Comparison of ENCODE assay signal across 8 mouse cellular contexts in genomic region chr3:60499157-60499578, GRCm38 (mm10). TPM values are rescaled to one million over a fixed set of nuclear protein-coding genes. Genes with fewer than 3 reads are reported as not detected.
DNase-seq lines count a peak whose midpoint lies in the region; ATAC-seq and TF ChIP-seq lines count a peak whose summit lies in the region.

No protein-coding gene starts in this region.

- H3K9me3 ChIP-seq in midbrain, embryonic 10.5 days (replicated peaks) = no peaks in the 10 kb centered on the region
- H3K9me3 ChIP-seq in midbrain, embryonic 13.5 days = no peaks in the 10 kb centered on the region
- H3K9me3 ChIP-seq in stomach, embryonic 14.5 days (ENCODE audit: control insufficient read depth, low read depth, low read length) = no peaks in the 10 kb centered on the region

- H3K9ac ChIP-seq in midbrain, embryonic 13.5 days (replicated peaks) = no peak overlapping the region
- no peak overlapping the region for H3K9ac ChIP-seq in stomach, embryonic 14.5 days (replicated peaks; ENCODE audit: low read depth, low read length)

- H3K4me1 ChIP-seq in midbrain, embryonic 10.5 days = peaks cover 47% of the 10 kb centered on the region
- H3K4me1 ChIP-seq in midbrain, embryonic 13.5 days (replicated peaks) = peaks cover 29% of the 10 kb centered on the region
- H3K4me1 ChIP-seq in cortical plate, adult 2 months (ENCODE audit: control insufficient read depth, insufficient read depth, low read length) = no peaks in the 10 kb centered on the region
- peaks cover 26% of the 10 kb centered on the region for H3K4me1 ChIP-seq in stomach, embryonic 14.5 days (ENCODE audit: control insufficient read depth, insufficient read depth, low read length)

- DNase-seq in midbrain, embryonic 10.5 days (ENCODE audit: low spot score) = no peak
- no peak for DNase-seq in frontal cortex, postnatal 14 days (ENCODE audit: low spot score in 2 of 2)
- DNase-seq in right cerebral cortex, adult 2 months (ENCODE audit: low spot score in 2 of 2) = no peak
- no peak for DNase-seq in spleen, postnatal 36 days (ENCODE audit: low spot score in 2 of 2)

- 0 out of 2 replicates have a peak overlapping the region, but pooled peaks have one; percentile 23 for H3K27ac ChIP-seq in midbrain, embryonic 10.5 days (replicated peaks)
- H3K27ac ChIP-seq in midbrain, embryonic 13.5 days = no peak overlapping the region
- 0 out of 2 replicates have a peak overlapping the region, but pooled peaks have one; percentile 25 for H3K27ac ChIP-seq in cortical plate, adult 2 months (ENCODE audit: insufficient read depth, low read length)
- H3K27ac ChIP-seq in stomach, embryonic 14.5 days (ENCODE audit: low read length) = peak overlapping the region; percentile 48; the same call in 1 of the 2 replicates

- no peaks in the 10 kb centered on the region for H3K36me3 ChIP-seq in midbrain, embryonic 10.5 days
- no peaks in the 10 kb centered on the region for H3K36me3 ChIP-seq in midbrain, embryonic 13.5 days
- H3K36me3 ChIP-seq in stomach, embryonic 14.5 days (ENCODE audit: control insufficient read depth, insufficient read depth, low read length) = no peaks in the 10 kb centered on the region

- 66% methylated on average over 6 of the region's 6 CpGs for WGBS in midbrain, embryonic 10.5 days
- 55% methylated on average over 6 of the region's 6 CpGs for WGBS in midbrain, embryonic 13.5 days
- 25% methylated on average over 6 of the region's 6 CpGs for WGBS in stomach, embryonic 14.5 days

- H3K4me3 ChIP-seq in midbrain, embryonic 10.5 days = peak overlapping the region; percentile 86; the same call in 1 of the 2 replicates
- no peak overlapping the region for H3K4me3 ChIP-seq in midbrain, embryonic 13.5 days (replicated peaks)
- H3K4me3 ChIP-seq in cortical plate, adult 2 months (ENCODE audit: insufficient read depth, low read length) = no peak overlapping the region
- H3K4me3 ChIP-seq in stomach, embryonic 14.5 days (ENCODE audit: low read depth, low read length) = no peak overlapping the region

- no peak for ATAC-seq in midbrain, embryonic 13.5 days
- peak; percentile 6; a peak in 1 of 4 replicates for ATAC-seq in hematopoietic stem cell, adult 5-6 weeks (replicated peaks in 1 of 2; ENCODE audit: insufficient read depth in 1 of 2, low FRiP score in 2 of 2, low TSS enrichment in 1 of 2, low read depth in 1 of 2, poor library complexity in 2 of 2, severe bottlenecking in 2 of 2)
- ATAC-seq in stomach, embryonic 14.5 days (ENCODE audit: insufficient number of reproducible peaks, insufficient read depth, low FRiP score, low read depth) = 0 out of 2 replicates have a peak, but pooled peaks have one; percentile 1

- H3K27me3 ChIP-seq in midbrain, embryonic 10.5 days (ENCODE audit: low read depth, poor library complexity, severe bottlenecking) = no peaks in the 10 kb centered on the region
- no peaks in the 10 kb centered on the region for H3K27me3 ChIP-seq in midbrain, embryonic 13.5 days
- H3K27me3 ChIP-seq in stomach, embryonic 14.5 days (ENCODE audit: control insufficient read depth, insufficient read depth, low read length) = no peaks in the 10 kb centered on the region

- no peak for TF ChIP-seq CTCF in cortical plate, adult 2 months (IDR thresholded peaks at IDR 0.05; ENCODE audit: extremely low read depth, insufficient read depth, low read length)

- no peak overlapping the region for H3K4me2 ChIP-seq in midbrain, embryonic 13.5 days (replicated peaks)
- H3K4me2 ChIP-seq in stomach, embryonic 14.5 days (replicated peaks; ENCODE audit: low read depth, low read length) = peak overlapping the region; percentile 61

- TF ChIP-seq POLR2A in cortical plate, adult 2 months (IDR thresholded peaks at IDR 0.05; ENCODE audit: extremely low read depth, insufficient read depth, low read length) = no peak

RNA-seq across cellular contexts. Expression of gene Mbnl1, which starts 26.5 kb away (rescaled TPM):
- 34.5 and 36.0 TPM in 2 replicates for polyA plus RNA-seq in midbrain, embryonic 10.5 days (2016; fragmentation: Nextera tagmentation; extraction: Ambion mirVana)
- 35.5 and 36.2 TPM in 2 replicates for polyA plus RNA-seq in midbrain, embryonic 13.5 days (2015; fragmentation: Nextera tagmentation; extraction: Ambion mirVana)
- polyA plus RNA-seq in cortical plate, adult 2 months (2012; rRNA removed) = 47.1 and 49.0 TPM in 2 replicates
- 695 and 750 TPM in 2 replicates for total RNA-seq in hematopoietic stem cell, adult 5-6 weeks (2017)
- polyA plus RNA-seq in stomach, embryonic 14.5 days (2014; fragmentation: Nextera tagmentation; extraction: Ambion mirVana) = 151 TPM in 2 replicates
